Mouse (Mus musculus): ENCODE data around the gene Arhgap24. TPM values are rescaled to one million over a fixed set of nuclear protein-coding genes. Genes with fewer than 3 reads are reported as not detected.
A peak's percentile ranks its signal among the peaks of the same experiment; 100 is the strongest.
"Not testable (repeated sequence)": the region's sequence is repeated elsewhere in the genome, so short reads cannot be mapped to it uniquely, and the experiment has no call there.

Arhgap24 gene
- total RNA-seq, 2 experiments from 2014 or later = 17.2 to 18.3 TPM

- no peak for DNase-seq
These were observed 329.3 kb downstream of the Arhgap24 start for GRCm38 (mm10) chr5:102810366-102810957.

GRCm38 (mm10) chr5:102813271-102813670 lies 332.1 kb downstream of the Arhgap24 start:
- DNase-seq = no peak

GRCm38 (mm10) chr5:102817641-102818040 lies 336.4 kb downstream of the Arhgap24 start:
- no peak for DNase-seq

GRCm38 (mm10) chr5:102825538-102825937 lies 344.3 kb downstream of the Arhgap24 start:
- DNase-seq = peak; percentile 79

- no peak for DNase-seq
These were observed 357.9 kb downstream of the Arhgap24 start for GRCm38 (mm10) chr5:102839071-102839470.

GRCm38 (mm10) chr5:102843934-102844709 lies 362.9 kb downstream of the Arhgap24 start:
- DNase-seq = no peak

- peak; percentile 75 for DNase-seq
These were observed 363.8 kb downstream of the Arhgap24 start for GRCm38 (mm10) chr5:102844731-102845598.

GRCm38 (mm10) chr5:102845800-102846199 lies 364.6 kb downstream of the Arhgap24 start:
- no peak for DNase-seq

- no peak for DNase-seq
These were observed 366.7 kb downstream of the Arhgap24 start for GRCm38 (mm10) chr5:102847859-102848258.

GRCm38 (mm10) chr5:102851761-102852160 lies 370.6 kb downstream of the Arhgap24 start:
- DNase-seq = no peak

- DNase-seq = no peak
These were observed 372.6 kb downstream of the Arhgap24 start for GRCm38 (mm10) chr5:102853750-102854149.

- no peak for DNase-seq
These were observed 374.6 kb downstream of the Arhgap24 start for GRCm38 (mm10) chr5:102855805-102856204.

- DNase-seq = no peak
These were observed 376.9 kb downstream of the Arhgap24 start for GRCm38 (mm10) chr5:102858047-102858446.

- no peak for DNase-seq
These were observed 378.6 kb downstream of the Arhgap24 start for GRCm38 (mm10) chr5:102859749-102860148.

GRCm38 (mm10) chr5:102868196-102868595 lies 387.0 kb downstream of the Arhgap24 start:
- DNase-seq = no peak

GRCm38 (mm10) chr5:102872996-102873395 lies 391.8 kb downstream of the Arhgap24 start:
- not testable (repeated sequence) for DNase-seq

GRCm38 (mm10) chr5:102874605-102875298 lies 393.6 kb downstream of the Arhgap24 start:
- DNase-seq = peak; percentile 68

GRCm38 (mm10) chr5:102875628-102876027 lies 394.4 kb downstream of the Arhgap24 start:
- no peak for DNase-seq

GRCm38 (mm10) chr5:102888482-102889162 lies 407.4 kb downstream of the Arhgap24 start:
- DNase-seq = no peak

- no peak for DNase-seq
These were observed 407.9 kb downstream of the Arhgap24 start for GRCm38 (mm10) chr5:102889163-102889488.

- no peak for DNase-seq
These were observed 411.0 kb downstream of the Arhgap24 start for GRCm38 (mm10) chr5:102892226-102892625.

GRCm38 (mm10) chr5:102898301-102898700 lies 417.1 kb downstream of the Arhgap24 start:
- DNase-seq = no peak
